ENCODE assay signal across 8 mouse cellular contexts in the genomic region with DNA sequence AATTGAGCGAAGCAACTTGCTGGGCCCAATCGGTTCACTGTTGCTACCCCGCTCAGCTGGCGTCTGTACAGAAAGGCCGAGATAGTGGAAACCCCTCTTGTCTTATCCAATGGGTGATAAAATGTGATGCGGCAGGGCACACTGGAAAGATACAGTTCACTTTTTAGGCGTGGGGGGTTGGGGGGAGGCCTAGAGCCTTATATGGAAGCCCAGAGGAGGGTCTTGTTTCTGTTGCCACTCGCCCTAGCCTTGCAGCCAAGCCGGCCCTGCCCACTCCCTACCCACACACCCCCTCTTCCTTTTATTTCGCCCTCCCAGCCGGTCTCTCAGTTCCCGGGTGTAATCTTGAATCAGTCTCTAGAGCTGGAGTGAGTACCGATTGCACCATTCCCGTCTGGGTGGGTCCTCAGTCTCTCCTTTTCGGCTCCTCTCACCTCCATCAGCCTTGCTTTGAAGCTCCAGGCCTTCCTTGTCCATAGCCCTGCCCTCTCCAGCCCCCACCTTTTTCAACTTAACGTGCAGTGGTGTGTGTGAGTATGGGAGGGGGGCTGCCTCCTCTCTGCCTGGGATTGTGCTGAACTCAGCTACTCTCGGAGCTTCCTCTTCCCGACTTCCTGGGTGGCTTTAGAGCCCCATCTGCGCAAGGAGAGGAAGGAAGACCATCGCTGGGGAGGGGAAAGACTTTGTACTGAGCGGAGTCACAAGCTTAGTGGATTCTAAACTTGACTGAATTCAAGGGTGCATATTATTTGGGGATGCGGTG. TPM values are rescaled to one million over a fixed set of nuclear protein-coding genes. Genes with fewer than 3 reads are reported as not detected.
A peak's percentile ranks its signal among the peaks of the same experiment; 100 is the strongest.
DNase-seq lines count a peak whose midpoint lies in the region; ATAC-seq and TF ChIP-seq lines count a peak whose summit lies in the region.

No protein-coding gene starts in this region.

- TF ChIP-seq POLR2A in spleen, adult 2 months (IDR thresholded peaks at IDR 0.05; ENCODE audit: low read depth, low read length), result no peak

- TF ChIP-seq CTCF in spleen, adult 2 months (IDR thresholded peaks at IDR 0.05; ENCODE audit: extremely low read depth, insufficient read depth, insufficient read length, insufficient replicate concordance), result no peak

- H3K27me3 ChIP-seq in spleen, adult 2 months (ENCODE audit: control insufficient read depth, insufficient read depth, low read length), result no peaks in the 10 kb centered on the region
- H3K27me3 ChIP-seq in heart, embryonic 13.5 days (replicated peaks), result no peaks in the 10 kb centered on the region
- no peaks in the 10 kb centered on the region for H3K27me3 ChIP-seq in kidney, embryonic 16.5 days (ENCODE audit: insufficient read depth, low read length)

- peak; percentile 54 for ATAC-seq in common myeloid progenitor, adult 5-6 weeks (replicated peaks; ENCODE audit: low read depth, poor library complexity, severe bottlenecking)
- no peak for ATAC-seq in heart, embryonic 13.5 days (ENCODE audit: extremely low read depth, insufficient number of reproducible peaks, low FRiP score, low TSS enrichment)
- ATAC-seq in kidney, embryonic 16.5 days (ENCODE audit: low FRiP score, low TSS enrichment), result peak; percentile 5; the same call in 1 of the 2 replicates

- 24% methylated on average over 22 of the region's 22 CpGs for WGBS in spleen, adult 2 months
- WGBS in heart, embryonic 13.5 days, result 9% methylated on average over 22 of the region's 22 CpGs
- 23% methylated on average over 21 of the region's 22 CpGs for WGBS in kidney, embryonic 16.5 days

- DNase-seq in spleen, adult 2 months (ENCODE audit: low read depth in 1 of 2, low spot score in 2 of 2), result no peak
- no peak for DNase-seq in spleen, postnatal 14 days (ENCODE audit: low spot score in 2 of 2)
- DNase-seq in lung, postnatal 36 days, result peak; percentile 60
- DNase-seq in spleen, postnatal 36 days (ENCODE audit: low spot score in 2 of 2), result peak; percentile 14 to 15
- DNase-seq in cerebellum, postnatal 25 days, result no peak

- H3K4me1 ChIP-seq in spleen, adult 2 months (ENCODE audit: control insufficient read depth, insufficient read depth, insufficient read length), result peaks cover 2% of the 10 kb centered on the region; the same call in 1 of the 2 replicates
- H3K4me1 ChIP-seq in heart, embryonic 13.5 days, result peaks cover 22% of the 10 kb centered on the region
- peaks cover 22% of the 10 kb centered on the region for H3K4me1 ChIP-seq in kidney, embryonic 16.5 days (ENCODE audit: insufficient read depth, low read length)

- peak overlapping the region; percentile 86 for H3K4me3 ChIP-seq in spleen, adult 2 months (ENCODE audit: extremely low read depth, insufficient read depth, insufficient read length)
- H3K4me3 ChIP-seq in heart, embryonic 13.5 days, result peak overlapping the region; percentile 76
- peak overlapping the region; percentile 67 for H3K4me3 ChIP-seq in kidney, embryonic 16.5 days (ENCODE audit: low read length)

- H3K4me2 ChIP-seq in heart, embryonic 13.5 days, result peak overlapping the region; percentile 75
- peak overlapping the region; percentile 63 for H3K4me2 ChIP-seq in kidney, embryonic 16.5 days (replicated peaks; ENCODE audit: low read depth, low read length)

- H3K36me3 ChIP-seq in spleen, adult 2 months (ENCODE audit: control insufficient read depth, insufficient read depth, low read length), result peaks cover 10% of the 10 kb centered on the region
- H3K36me3 ChIP-seq in heart, embryonic 13.5 days, result peaks cover 27% of the 10 kb centered on the region
- H3K36me3 ChIP-seq in kidney, embryonic 16.5 days (ENCODE audit: insufficient read depth, low read length), result peaks cover 19% of the 10 kb centered on the region; the same call in 1 of the 2 replicates

- H3K9me3 ChIP-seq in heart, embryonic 13.5 days, result no peaks in the 10 kb centered on the region
- no peaks in the 10 kb centered on the region for H3K9me3 ChIP-seq in kidney, embryonic 16.5 days (ENCODE audit: low read length)

- H3K27ac ChIP-seq in spleen, adult 2 months (ENCODE audit: insufficient read depth, low read length), result peak overlapping the region; percentile 82
- H3K27ac ChIP-seq in heart, embryonic 13.5 days (replicated peaks), result peak overlapping the region; percentile 84
- peak overlapping the region; percentile 56 for H3K27ac ChIP-seq in kidney, embryonic 16.5 days (ENCODE audit: low read length)

- peak overlapping the region; percentile 89 for H3K9ac ChIP-seq in heart, embryonic 13.5 days
- H3K9ac ChIP-seq in kidney, embryonic 16.5 days (replicated peaks; ENCODE audit: low read length), result peak overlapping the region; percentile 70

RNA-seq across cellular contexts. Expression of gene Tfe3, which starts 1.5 kb away (rescaled TPM):
- polyA plus RNA-seq in spleen, adult 2 months (2012; rRNA removed), result 23.3 and 24.6 TPM in 2 replicates
- total RNA-seq in common myeloid progenitor, adult 5-6 weeks (2017), result 7.1 and 10.1 TPM in 2 replicates
- 16.3 and 16.9 TPM in 2 replicates for polyA plus RNA-seq in heart, embryonic 13.5 days (2015; fragmentation: Nextera tagmentation; extraction: Ambion mirVana)
- 30.9 and 31.4 TPM in 2 replicates for polyA plus RNA-seq in kidney, embryonic 16.5 days (2015; fragmentation: Nextera tagmentation; extraction: Ambion mirVana)

RNA-seq across cellular contexts. Expression of gene Ccdc120, which starts 13.1 kb away (rescaled TPM):
- polyA plus RNA-seq in spleen, adult 2 months (2012; rRNA removed), result 1.6 and 1.7 TPM in 2 replicates
- total RNA-seq in common myeloid progenitor, adult 5-6 weeks (2017), result 5.2 and 6.8 TPM in 2 replicates
- 5.6 and 6.1 TPM in 2 replicates for polyA plus RNA-seq in heart, embryonic 13.5 days (2015; fragmentation: Nextera tagmentation; extraction: Ambion mirVana)
- 17.4 and 19.6 TPM in 2 replicates for polyA plus RNA-seq in kidney, embryonic 16.5 days (2015; fragmentation: Nextera tagmentation; extraction: Ambion mirVana)

RNA-seq across cellular contexts. Expression of gene Gripap1, which starts 25.8 kb away (rescaled TPM):
- polyA plus RNA-seq in spleen, adult 2 months (2012; rRNA removed), result 53.3 and 53.9 TPM in 2 replicates
- 73.1 and 85.8 TPM in 2 replicates for total RNA-seq in common myeloid progenitor, adult 5-6 weeks (2017)
- 26.7 and 27.3 TPM in 2 replicates for polyA plus RNA-seq in heart, embryonic 13.5 days (2015; fragmentation: Nextera tagmentation; extraction: Ambion mirVana)
- polyA plus RNA-seq in kidney, embryonic 16.5 days (2015; fragmentation: Nextera tagmentation; extraction: Ambion mirVana), result 47.5 and 57.0 TPM in 2 replicates

RNA-seq across cellular contexts. Expression of gene Praf2, which starts 35.6 kb away (rescaled TPM):
- 26.0 and 33.7 TPM in 2 replicates for polyA plus RNA-seq in spleen, adult 2 months (2012; rRNA removed)
- 6.2 and 10.4 TPM in 2 replicates for total RNA-seq in common myeloid progenitor, adult 5-6 weeks (2017)
- polyA plus RNA-seq in heart, embryonic 13.5 days (2015; fragmentation: Nextera tagmentation; extraction: Ambion mirVana), result 42.4 and 42.5 TPM in 2 replicates
- 69.3 and 74.7 TPM in 2 replicates for polyA plus RNA-seq in kidney, embryonic 16.5 days (2015; fragmentation: Nextera tagmentation; extraction: Ambion mirVana)

RNA-seq across cellular contexts. Expression of gene Gm45208, which starts 41.8 kb away (rescaled TPM):
- polyA plus RNA-seq in spleen, adult 2 months (2012; rRNA removed), result 0.13 and 0.75 TPM in 2 replicates
- total RNA-seq in common myeloid progenitor, adult 5-6 weeks (2017), result not detected in 2 replicates
- 0.27 and 0.74 TPM in 2 replicates for polyA plus RNA-seq in heart, embryonic 13.5 days (2015; fragmentation: Nextera tagmentation; extraction: Ambion mirVana)
- 0.59 TPM in 1 of 2 replicates, not detected in the other for polyA plus RNA-seq in kidney, embryonic 16.5 days (2015; fragmentation: Nextera tagmentation; extraction: Ambion mirVana)

Comparison
In these comparisons a context has a peak if more than half of its experiments do, and no peak if none do; other contexts are left out.
1. DNase-seq: peak in lung, postnatal 36 days (single experiment) and spleen, postnatal 36 days (2 of 2); none in spleen, adult 2 months (0 of 2), spleen, postnatal 14 days (0 of 2) and cerebellum, postnatal 25 days (0 of 2).
2. Peak in every context shown above with its lines, with median percentiles within 50 percentile points of each other: H3K27ac ChIP-seq and H3K4me3 ChIP-seq.